Comparison of ENCODE assay signal across 9 mouse cellular contexts in genomic region chr3:127634101-127634983, GRCm38 (mm10). TPM values are rescaled to one million over a fixed set of nuclear protein-coding genes. Genes with fewer than 3 reads are reported as not detected.
A peak's percentile ranks its signal among the peaks of the same experiment; 100 is the strongest.
DNase-seq lines count a peak whose midpoint lies in the region; ATAC-seq and TF ChIP-seq lines count a peak whose summit lies in the region.
"Had no signal": no experiment of that assay in that cellular context is flagged by ENCODE, and none has a peak within 500 bp of the region (broad histone marks: within the 10 kb centered on the region; RNA-seq: fewer than 3 reads in every experiment).

No protein-coding gene starts in this region.

- no peak overlapping the region for H3K27ac ChIP-seq in ES-E14 (ENCODE audit: insufficient read depth, low read depth, low read length, poor library complexity, severe bottlenecking)
- peak overlapping the region; percentile 87 for H3K27ac ChIP-seq in forebrain, embryonic 10.5 days
- H3K27ac ChIP-seq in neural tube, embryonic 15.5 days (replicated peaks): peak overlapping the region; percentile 6

- under 1% methylated on average over 58 of the region's 58 CpGs for WGBS in forebrain, embryonic 10.5 days
- WGBS in lung, adult 2 months: under 1% methylated on average over 58 of the region's 58 CpGs
- WGBS in neural tube, embryonic 15.5 days: 1% methylated on average over 57 of the region's 58 CpGs

- no peak for TF ChIP-seq POLR2A in lung, adult 2 months (IDR thresholded peaks at IDR 0.05; ENCODE audit: borderline replicate concordance, extremely low read depth, low read depth, low read length)

- intact Hi-C loops in heart, postnatal 10 days (cut with DNase I): loop anchor here (2.0 to 5.0 kb wide), 2 partner anchors 124 to 1583 kb away; no protein-coding TSS in a partner anchor

- peaks cover 100% of the 10 kb centered on the region for H3K27me3 ChIP-seq in forebrain, embryonic 10.5 days (ENCODE audit: poor library complexity, severe bottlenecking)
- H3K27me3 ChIP-seq in neural tube, embryonic 15.5 days (replicated peaks): peaks cover 61% of the 10 kb centered on the region

- no peaks in the 10 kb centered on the region for H3K9me3 ChIP-seq in ES-E14 (ENCODE audit: control insufficient read depth, insufficient read depth, low read depth, low read length)
- no peaks in the 10 kb centered on the region for H3K9me3 ChIP-seq in forebrain, embryonic 10.5 days
- no peaks in the 10 kb centered on the region for H3K9me3 ChIP-seq in neural tube, embryonic 15.5 days (replicated peaks)

- peaks cover 0 to 2% of the 10 kb centered on the region in 2 experiments; a peak in 1 of 4 replicates for H3K4me1 ChIP-seq in ES-E14 (ENCODE audit: control insufficient read depth in 2 of 2, insufficient read depth in 2 of 2, low read length in 2 of 2, poor library complexity in 1 of 2)
- peaks cover 66% of the 10 kb centered on the region for H3K4me1 ChIP-seq in forebrain, embryonic 10.5 days
- peaks cover 10% of the 10 kb centered on the region for H3K4me1 ChIP-seq in lung, adult 2 months (ENCODE audit: control insufficient read depth, insufficient read depth, low read length)
- H3K4me1 ChIP-seq in neural tube, embryonic 15.5 days: peaks cover 28% of the 10 kb centered on the region

- no peaks in the 10 kb centered on the region for H3K36me3 ChIP-seq in ES-E14 (ENCODE audit: control insufficient read depth, insufficient read depth, low read length, poor library complexity, severe bottlenecking)
- H3K36me3 ChIP-seq in forebrain, embryonic 10.5 days (replicated peaks): no peaks in the 10 kb centered on the region
- no peaks in the 10 kb centered on the region for H3K36me3 ChIP-seq in neural tube, embryonic 15.5 days

- DNase-seq in ES-E14 (ENCODE audit: low read depth, low spot score): no peak
- peak; percentile 57 for DNase-seq in c-Kit-positive CD71-negative TER-119-negative erythroid progenitor cells, embryonic 14.5 days (ENCODE audit: low read depth)
- DNase-seq in forebrain, embryonic 10.5 days (ENCODE audit: extremely low spot score, low spot score): peak; percentile 85
- peak; percentile 69 to 81 for DNase-seq in heart, postnatal 10 days
- DNase-seq in kidney, postnatal 4 days: peak; percentile 85 to 89
- DNase-seq in lung, adult 2 months: peak; percentile 68
- DNase-seq in thymus, adult 18-20 months: peak; percentile 19 to 32

- in situ Hi-C loops in ES-E14 (cut with MboI; ENCODE audit: low sequenced_read_pairs in 2 of 2, unreplicated experiment in 2 of 2): loop anchor here (5.0 to 25.0 kb wide), 3 partner anchors 128 to 1588 kb away; no protein-coding TSS in a partner anchor

- H3K4me2 ChIP-seq in neural tube, embryonic 15.5 days: peak overlapping the region; percentile 98

- H3K9ac ChIP-seq in ES-E14 (ENCODE audit: insufficient read depth, low read depth, low read length, poor library complexity, severe bottlenecking): no peak overlapping the region
- peak overlapping the region; percentile 50 for H3K9ac ChIP-seq in neural tube, embryonic 15.5 days (replicated peaks)

- peak; percentile 40; the same call in 1 of the 2 replicates for TF ChIP-seq CTCF in lung, adult 2 months (IDR thresholded peaks at IDR 0.05; ENCODE audit: insufficient read depth, low read length)

- H3K4me3 ChIP-seq in ES-E14 (ENCODE audit: insufficient read depth in 1 of 2, low read depth in 1 of 2, low read length in 2 of 2, poor library complexity in 1 of 2, severe bottlenecking in 1 of 2): peak overlapping the region; percentile 38 to 68
- peak overlapping the region; percentile 57 for H3K4me3 ChIP-seq in forebrain, embryonic 10.5 days
- H3K4me3 ChIP-seq in lung, adult 2 months (replicated peaks; ENCODE audit: extremely low read depth, low read depth, low read length): peak overlapping the region; percentile 50
- H3K4me3 ChIP-seq in neural tube, embryonic 15.5 days (replicated peaks): peak overlapping the region; percentile 54

- peak; percentile 80 for ATAC-seq in neural tube, embryonic 15.5 days (ENCODE audit: low FRiP score)

TF ChIP-seq in ES-E14, 5 proteins besides CTCF, POLR2A, EP300 and RAD21:
- TF ChIP-seq ZC3H11A (IDR thresholded peaks at IDR 0.05; ENCODE audit: borderline replicate concordance, low read depth, low read length) (no peak), ZNF384 (IDR thresholded peaks at IDR 0.05; ENCODE audit: low read depth, low read length) (no peak), CHD2 (IDR thresholded peaks at IDR 0.05; ENCODE audit: low read depth, low read length) (no peak), MAFK (IDR thresholded peaks at IDR 0.05; ENCODE audit: insufficient read depth, low read depth, low read length) (no peak), HCFC1 (IDR thresholded peaks at IDR 0.05; ENCODE audit: borderline replicate concordance, insufficient read depth, low read length) (no peak)

RNA-seq across cellular contexts. Expression of gene Neurog2, which starts 1.4 kb away (rescaled TPM):
- total RNA-seq in ES-E14 (2012; rRNA removed): 0.18 TPM in 1 of 2 replicates, not detected in the other
- 20.2 and 28.0 TPM in 2 replicates for polyA plus RNA-seq in forebrain, embryonic 10.5 days (2016; fragmentation: Nextera tagmentation; extraction: Ambion mirVana)
- not detected for total RNA-seq in heart, postnatal 10 days (2021)
- polyA plus RNA-seq in lung, adult 2 months (2012; rRNA removed): not detected in 2 replicates
- 1.8 and 2.8 TPM in 2 replicates for polyA plus RNA-seq in neural tube, embryonic 15.5 days (2015; fragmentation: Nextera tagmentation; extraction: Ambion mirVana)
- polyA plus RNA-seq: gonadal fat pad, adult 2 months had no signal
